In genomic region chr1:186250316-186250715, GRCm38 (mm10) we compare ENCODE assay signal across 10 mouse cellular contexts.
DNase-seq lines count a peak whose midpoint lies in the region; ATAC-seq and TF ChIP-seq lines count a peak whose summit lies in the region.
"Had no signal": no experiment of that assay in that cellular context is flagged by ENCODE, and none has a peak within 500 bp of the region (broad histone marks: within the 10 kb centered on the region; RNA-seq: fewer than 3 reads in every experiment).

No protein-coding gene starts in this region.

- H3K4me2 ChIP-seq in embryonic facial prominence, embryonic 15.5 days (replicated peaks), result no peak overlapping the region
- H3K4me2 ChIP-seq: embryonic facial prominence, embryonic 12.5 days; midbrain, embryonic 15.5 days; stomach, embryonic 15.5 days had no signal

- peaks cover 2% of the 10 kb centered on the region; the same call in 1 of the 2 replicates for H3K4me1 ChIP-seq in kidney, adult 2 months (ENCODE audit: control insufficient read depth, insufficient read depth, low read length)
- H3K4me1 ChIP-seq in embryonic facial prominence, embryonic 15.5 days, result peaks cover 12% of the 10 kb centered on the region; the same call in 1 of the 2 replicates
- H3K4me1 ChIP-seq: stomach, embryonic 15.5 days had no signal

- TF ChIP-seq POLR2A in kidney, adult 2 months (IDR thresholded peaks at IDR 0.05; ENCODE audit: low read depth, low read length), result no peak

- H3K36me3 ChIP-seq in kidney, adult 2 months (ENCODE audit: control insufficient read depth, insufficient read depth, low read length), result no peaks in the 10 kb centered on the region
- no peaks in the 10 kb centered on the region for H3K36me3 ChIP-seq in embryonic facial prominence, embryonic 15.5 days
- H3K36me3 ChIP-seq: embryonic facial prominence, embryonic 12.5 days; midbrain, embryonic 15.5 days; stomach, embryonic 15.5 days had no signal

- no peaks in the 10 kb centered on the region for H3K9me3 ChIP-seq in embryonic facial prominence, embryonic 15.5 days (replicated peaks)
- H3K9me3 ChIP-seq: embryonic facial prominence, embryonic 12.5 days; midbrain, embryonic 15.5 days; stomach, embryonic 15.5 days had no signal

- H3K4me3 ChIP-seq in kidney, adult 2 months (ENCODE audit: insufficient read depth, low read depth, low read length), result no peak overlapping the region
- no peak overlapping the region for H3K4me3 ChIP-seq in embryonic facial prominence, embryonic 15.5 days (replicated peaks)
- H3K4me3 ChIP-seq: embryonic facial prominence, embryonic 12.5 days; midbrain, embryonic 15.5 days; stomach, embryonic 15.5 days had no signal

- TF ChIP-seq CTCF in kidney, adult 2 months (conservative IDR thresholded peaks at IDR 0.05; ENCODE audit: insufficient read depth, insufficient read length, low read depth, low read length), result no peak

- DNase-seq in kidney, adult 2 months, result peak; percentile 46
- no peak for DNase-seq in kidney, adult 18-20 months
- DNase-seq in adrenal gland, postnatal 10 days, result peak; percentile 47
- peak; percentile 74 for DNase-seq in lung, postnatal 10 days
- no peak for DNase-seq in cerebellum, adult 8-10 months
- no peak for DNase-seq in layer of hippocampus, postnatal 25 days (ENCODE audit: extremely low spot score in 1 of 2, low spot score in 1 of 2)

- no peak overlapping the region for H3K27ac ChIP-seq in kidney, adult 2 months (ENCODE audit: insufficient read depth, low read depth, low read length)
- H3K27ac ChIP-seq in embryonic facial prominence, embryonic 15.5 days (replicated peaks), result 0 out of 2 replicates have a peak overlapping the region, but pooled peaks have one; percentile 39
- H3K27ac ChIP-seq: midbrain, embryonic 15.5 days; stomach, embryonic 15.5 days had no signal

- WGBS in kidney, adult 2 months, result 39% methylated on average over 4 of the region's 4 CpGs
- 26% methylated on average over 4 of the region's 4 CpGs for whole genome bisulfite sequencing in embryonic facial prominence, embryonic 15.5 days

- H3K9ac ChIP-seq in embryonic facial prominence, embryonic 15.5 days, result no peak overlapping the region
- H3K9ac ChIP-seq: embryonic facial prominence, embryonic 12.5 days; midbrain, embryonic 15.5 days; stomach, embryonic 15.5 days had no signal

- ATAC-seq in embryonic facial prominence, embryonic 15.5 days (ENCODE audit: insufficient number of reproducible peaks, low FRiP score, low TSS enrichment, low read depth), result peak; percentile 39; the same call in 1 of the 2 replicates
- ATAC-seq: midbrain, embryonic 15.5 days had no signal

- no peaks in the 10 kb centered on the region for H3K27me3 ChIP-seq in kidney, adult 2 months (replicated peaks; ENCODE audit: control insufficient read depth, insufficient read depth, low read length)
- no peaks in the 10 kb centered on the region for H3K27me3 ChIP-seq in embryonic facial prominence, embryonic 15.5 days
- H3K27me3 ChIP-seq: embryonic facial prominence, embryonic 12.5 days; stomach, embryonic 15.5 days had no signal

Comparison
In these comparisons a context has a peak if more than half of its experiments do, and no peak if none do; other contexts are left out.
1. DNase-seq: peak in kidney, adult 2 months (single experiment), adrenal gland, postnatal 10 days (single experiment) and lung, postnatal 10 days (single experiment); none in kidney, adult 18-20 months (single experiment), cerebellum, adult 8-10 months (single experiment) and layer of hippocampus, postnatal 25 days (0 of 2).